Mouse (Mus musculus): ENCODE data around the gene Pik3r1. TPM values are rescaled to one million over a fixed set of nuclear protein-coding genes. Genes with fewer than 3 reads are reported as not detected.
A peak's percentile ranks its signal among the peaks of the same experiment; 100 is the strongest.

The Pik3r1 gene
- total and polyA plus RNA-seq, 2 experiments from 2014 or later, result 16.3 to 31.6 TPM

DNA sequence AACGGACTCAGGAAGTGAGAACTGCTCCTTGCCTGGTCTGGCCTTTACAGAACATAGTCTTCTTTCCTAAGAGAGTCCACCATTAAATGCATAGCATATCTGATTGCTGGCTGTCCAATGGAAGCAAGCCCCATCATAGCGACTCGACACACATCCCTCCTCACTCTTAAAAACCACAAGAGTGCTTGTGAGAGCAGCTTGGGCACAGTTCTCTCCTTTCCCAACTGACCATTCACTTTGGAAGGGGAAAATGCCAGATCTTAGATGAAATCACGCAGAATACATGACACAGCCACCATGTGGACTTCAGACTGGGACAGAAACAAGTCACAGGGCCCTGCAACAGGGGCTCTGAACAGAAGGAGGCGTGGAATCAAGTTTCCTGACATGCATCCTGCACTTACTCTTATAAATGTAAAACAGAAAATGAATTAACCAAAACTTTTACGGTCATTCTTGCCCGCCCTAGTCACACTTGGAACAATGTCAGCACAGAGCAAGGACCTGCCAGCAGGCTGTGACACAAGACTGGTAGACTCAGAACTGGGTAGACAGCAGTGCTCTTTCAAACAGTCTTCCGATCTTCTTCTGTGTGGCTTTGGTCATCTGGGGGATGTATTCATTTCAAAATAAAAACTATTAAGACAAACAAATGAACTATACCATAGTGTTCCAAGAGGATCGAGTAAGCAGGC is 46.0 kb downstream of the Pik3r1 start:
- no peak overlapping the region for H3K9ac ChIP-seq (replicated peaks; ENCODE audit: low read depth, low read length)
- 0 out of 2 replicates have a peak, but pooled peaks cover 5% of the 10 kb centered on the region for H3K36me3 ChIP-seq (replicated peaks; ENCODE audit: control insufficient read depth, insufficient read depth, low read length)
- WGBS, result 85% methylated on average over 9 of the region's 9 CpGs
- ATAC-seq (ENCODE audit: insufficient read depth, low read depth), result no peak
- H3K4me1 ChIP-seq (ENCODE audit: control insufficient read depth, insufficient read depth), result peaks cover 31% of the 10 kb centered on the region
- no peak overlapping the region for H3K4me2 ChIP-seq (ENCODE audit: low read depth, low read length)
- no peaks in the 10 kb centered on the region for H3K9me3 ChIP-seq (replicated peaks; ENCODE audit: control insufficient read depth, low read length)
- no peaks in the 10 kb centered on the region for H3K27me3 ChIP-seq (ENCODE audit: control insufficient read depth, insufficient read depth, low read length)
- no peak for TF ChIP-seq EP300 (IDR thresholded peaks at IDR 0.05; ENCODE audit: low read depth)
- TF ChIP-seq CTCF (IDR thresholded peaks at IDR 0.05; ENCODE audit: low read depth), result no peak
- H3K4me3 ChIP-seq (ENCODE audit: low read depth, low read length), result no peak overlapping the region
- H3K27ac ChIP-seq (ENCODE audit: low read depth), result peak overlapping the region; percentile 2; the same call in 1 of the 2 replicates
- DNase-seq (ENCODE audit: low spot score), result no peak

- H3K27ac ChIP-seq (ENCODE audit: low read depth), result no peak overlapping the region
- 91% methylated on average over 1 of the region's 2 CpGs for WGBS
- no peaks in the 10 kb centered on the region for H3K27me3 ChIP-seq (ENCODE audit: control insufficient read depth, insufficient read depth, low read length)
- peaks cover 31% of the 10 kb centered on the region for H3K4me1 ChIP-seq (ENCODE audit: control insufficient read depth, insufficient read depth)
- H3K4me3 ChIP-seq (ENCODE audit: low read depth, low read length), result no peak overlapping the region
- no peak overlapping the region for H3K4me2 ChIP-seq (ENCODE audit: low read depth, low read length)
- H3K9me3 ChIP-seq (replicated peaks; ENCODE audit: control insufficient read depth, low read length), result no peaks in the 10 kb centered on the region
- no peak for ATAC-seq (ENCODE audit: insufficient read depth, low read depth)
- TF ChIP-seq CTCF (IDR thresholded peaks at IDR 0.05; ENCODE audit: low read depth) (no peak), EP300 (IDR thresholded peaks at IDR 0.05; ENCODE audit: low read depth) (no peak)
- 0 out of 2 replicates have a peak, but pooled peaks cover 5% of the 10 kb centered on the region for H3K36me3 ChIP-seq (replicated peaks; ENCODE audit: control insufficient read depth, insufficient read depth, low read length)
- H3K9ac ChIP-seq (replicated peaks; ENCODE audit: low read depth, low read length), result no peak overlapping the region
- DNase-seq (ENCODE audit: low spot score), result no peak
These were observed 46.9 kb downstream of the Pik3r1 start for GRCm38 (mm10) chr13:101721154-101721553.

- 9% methylated on average over 11 of the region's 11 CpGs for WGBS
- H3K9ac ChIP-seq (replicated peaks; ENCODE audit: low read depth, low read length), result no peak overlapping the region
- H3K9me3 ChIP-seq (replicated peaks; ENCODE audit: control insufficient read depth, low read length), result no peaks in the 10 kb centered on the region
- peak; percentile 70 for ATAC-seq (ENCODE audit: insufficient read depth, low read depth)
- no peaks in the 10 kb centered on the region for H3K27me3 ChIP-seq (ENCODE audit: control insufficient read depth, insufficient read depth, low read length)
- DNase-seq (ENCODE audit: low spot score), result peak; percentile 85
- TF ChIP-seq EP300 (IDR thresholded peaks at IDR 0.05; ENCODE audit: low read depth), result peak; percentile 78; the same call in 1 of the 2 replicates
- peak; percentile 81 for TF ChIP-seq CTCF (IDR thresholded peaks at IDR 0.05; ENCODE audit: low read depth)
- peaks cover 27% of the 10 kb centered on the region for H3K4me1 ChIP-seq (ENCODE audit: control insufficient read depth, insufficient read depth)
- peak overlapping the region; percentile 4 for H3K4me3 ChIP-seq (ENCODE audit: low read depth, low read length)
- peak overlapping the region; percentile 52 for H3K4me2 ChIP-seq (ENCODE audit: low read depth, low read length)
- H3K36me3 ChIP-seq (replicated peaks; ENCODE audit: control insufficient read depth, insufficient read depth, low read length), result peaks cover 5% of the 10 kb centered on the region; the same call in 1 of the 2 replicates
- peak overlapping the region; percentile 86 for H3K27ac ChIP-seq (ENCODE audit: low read depth)
These were observed 48.6 kb downstream of the Pik3r1 start for GRCm38 (mm10) chr13:101719312-101719870.

GRCm38 (mm10) chr13:101718744-101719143 is 49.3 kb downstream of the Pik3r1 start:
- TF ChIP-seq CTCF (IDR thresholded peaks at IDR 0.05; ENCODE audit: low read depth), result no peak
- TF ChIP-seq EP300 (IDR thresholded peaks at IDR 0.05; ENCODE audit: low read depth), result no peak
- Histone ChIP-seq H3K4me3 (ENCODE audit: low read depth, low read length) (no peak overlapping the region), H3K36me3 (replicated peaks; ENCODE audit: control insufficient read depth, insufficient read depth, low read length) (peaks cover 5% of the 10 kb centered on the region; the same call in 1 of the 2 replicates), H3K27ac (ENCODE audit: low read depth) (peak overlapping the region; percentile 86), H3K9ac (replicated peaks; ENCODE audit: low read depth, low read length) (no peak overlapping the region), H3K27me3 (ENCODE audit: control insufficient read depth, insufficient read depth, low read length) (no peaks in the 10 kb centered on the region), H3K9me3 (replicated peaks; ENCODE audit: control insufficient read depth, low read length) (no peaks in the 10 kb centered on the region), H3K4me2 (ENCODE audit: low read depth, low read length) (peak overlapping the region; percentile 52), H3K4me1 (ENCODE audit: control insufficient read depth, insufficient read depth) (peaks cover 23% of the 10 kb centered on the region)
- DNase-seq (ENCODE audit: low spot score) (no peak), ATAC-seq (ENCODE audit: insufficient read depth, low read depth) (no peak)
- 66% methylated on average over 7 of the region's 7 CpGs for WGBS

- Histone ChIP-seq H3K9ac (replicated peaks; ENCODE audit: low read depth, low read length) (no peak overlapping the region), H3K36me3 (replicated peaks; ENCODE audit: control insufficient read depth, insufficient read depth, low read length) (peaks cover 5% of the 10 kb centered on the region; the same call in 1 of the 2 replicates), H3K4me1 (ENCODE audit: control insufficient read depth, insufficient read depth) (peaks cover 23% of the 10 kb centered on the region), H3K4me3 (ENCODE audit: low read depth, low read length) (no peak overlapping the region), H3K27me3 (ENCODE audit: control insufficient read depth, insufficient read depth, low read length) (no peaks in the 10 kb centered on the region), H3K4me2 (ENCODE audit: low read depth, low read length) (no peak overlapping the region), H3K27ac (ENCODE audit: low read depth) (peak overlapping the region; percentile 86), H3K9me3 (replicated peaks; ENCODE audit: control insufficient read depth, low read length) (no peaks in the 10 kb centered on the region)
- peak; percentile 54; the same call in 1 of the 2 replicates for ATAC-seq (ENCODE audit: insufficient read depth, low read depth)
- TF ChIP-seq CTCF (IDR thresholded peaks at IDR 0.05; ENCODE audit: low read depth) (no peak), EP300 (IDR thresholded peaks at IDR 0.05; ENCODE audit: low read depth) (peak; percentile 52; the same call in 1 of the 2 replicates)
- 32% methylated on average over 6 of the region's 6 CpGs for WGBS
- peak; percentile 63 for DNase-seq (ENCODE audit: low spot score)
These were observed 50.2 kb downstream of the Pik3r1 start for GRCm38 (mm10) chr13:101717836-101718235.

Measured in heart, postnatal 0 days (tissue).